In the genomic region with DNA sequence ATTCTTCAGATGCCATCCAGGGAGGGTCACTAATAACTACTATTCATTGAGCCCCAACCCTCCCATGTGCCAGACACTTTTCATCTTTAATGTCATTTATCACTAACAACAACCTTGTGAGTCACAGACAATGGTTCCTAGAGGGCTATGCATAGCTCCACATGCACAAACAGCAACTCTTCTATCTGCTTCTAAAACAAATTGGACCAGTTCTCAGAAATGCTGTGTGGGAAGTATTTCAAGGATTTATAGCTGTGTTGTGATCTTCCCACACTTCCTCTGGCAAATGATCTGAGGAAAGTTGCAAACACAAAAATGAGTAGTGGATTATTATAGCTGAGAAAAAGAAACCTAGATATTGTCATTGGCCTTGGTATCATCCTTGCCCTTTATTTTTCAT, we compare ENCODE assay signal across 16 mouse cellular contexts.
"Had no signal": no experiment of that assay in that cellular context is flagged by ENCODE, and none has a peak within 500 bp of the region (broad histone marks: within the 10 kb centered on the region; RNA-seq: fewer than 3 reads in every experiment).

No protein-coding gene starts in this region.

- H3K4me3 ChIP-seq: lung, embryonic 15.5 days; megakaryocyte, embryonic 14.5 days; midbrain, embryonic 13.5 days; midbrain, embryonic 15.5 days; neural tube, embryonic 12.5 days; stomach, embryonic 15.5 days had no signal

- H3K4me1 ChIP-seq: lung, embryonic 15.5 days; megakaryocyte, embryonic 14.5 days; midbrain, embryonic 13.5 days; midbrain, embryonic 15.5 days; neural tube, embryonic 12.5 days; stomach, embryonic 15.5 days had no signal

- H3K36me3 ChIP-seq: lung, embryonic 15.5 days; midbrain, embryonic 13.5 days; midbrain, embryonic 15.5 days; neural tube, embryonic 12.5 days; stomach, embryonic 15.5 days had no signal

- H3K27me3 ChIP-seq: lung, embryonic 15.5 days; megakaryocyte, embryonic 14.5 days; midbrain, embryonic 13.5 days; midbrain, embryonic 15.5 days; neural tube, embryonic 12.5 days; stomach, embryonic 15.5 days had no signal

- H3K9ac ChIP-seq: lung, embryonic 15.5 days; midbrain, embryonic 13.5 days; midbrain, embryonic 15.5 days; neural tube, embryonic 12.5 days; stomach, embryonic 15.5 days had no signal

- H3K27ac ChIP-seq: lung, embryonic 15.5 days; macrophage; midbrain, embryonic 13.5 days; midbrain, embryonic 15.5 days; neural tube, embryonic 12.5 days; stomach, embryonic 15.5 days; stomach, postnatal 0 days had no signal

- ATAC-seq: lung, postnatal 0 days; midbrain, embryonic 13.5 days; midbrain, embryonic 15.5 days had no signal

- H3K9me3 ChIP-seq: lung, embryonic 15.5 days; megakaryocyte, embryonic 14.5 days; midbrain, embryonic 13.5 days; midbrain, embryonic 15.5 days; neural tube, embryonic 12.5 days; stomach, embryonic 15.5 days had no signal

- DNase-seq: lung, postnatal 14 days; lung, postnatal 36 days; right cerebral cortex, postnatal 14 days; thymus, adult 2 months; thymus, postnatal 25 days; thymus, postnatal 4 days had no signal

- H3K4me2 ChIP-seq: lung, embryonic 15.5 days; midbrain, embryonic 11.5 days; midbrain, embryonic 13.5 days; midbrain, embryonic 15.5 days; neural tube, embryonic 12.5 days; stomach, embryonic 15.5 days had no signal
